Mouse (Mus musculus): ENCODE data around the gene BC107364. TPM values are rescaled to one million over a fixed set of nuclear protein-coding genes. Genes with fewer than 3 reads are reported as not detected.
A peak's percentile ranks its signal among the peaks of the same experiment; 100 is the strongest.
"Not testable (repeated sequence)": the region's sequence is repeated elsewhere in the genome, so short reads cannot be mapped to it uniquely, and the experiment has no call there.

BC107364 gene
- total RNA-seq, 2 experiments from 2014 or later: not detected

GRCm38 (mm10) chr3:96486828-96487559, 34.9 kb upstream of the BC107364 start:
- peak; percentile 65 for ATAC-seq (replicated peaks; ENCODE audit: poor library complexity, severe bottlenecking)

- ATAC-seq (replicated peaks; ENCODE audit: poor library complexity, severe bottlenecking): peak; percentile 49
Observed at GRCm38 (mm10) chr3:96486064-96486827, 34.1 kb upstream of the BC107364 start.

GRCm38 (mm10) chr3:96485361-96485760, 33.3 kb upstream of the BC107364 start:
- no peak for ATAC-seq (replicated peaks; ENCODE audit: poor library complexity, severe bottlenecking)

GRCm38 (mm10) chr3:96484921-96485320, 32.8 kb upstream of the BC107364 start:
- no peak for ATAC-seq (replicated peaks; ENCODE audit: poor library complexity, severe bottlenecking)

- no peak for ATAC-seq (replicated peaks; ENCODE audit: poor library complexity, severe bottlenecking)
Observed at GRCm38 (mm10) chr3:96483946-96484345, 31.8 kb upstream of the BC107364 start.

- ATAC-seq (replicated peaks; ENCODE audit: poor library complexity, severe bottlenecking): not testable (repeated sequence)
Observed at GRCm38 (mm10) chr3:96483044-96483443, 30.9 kb upstream of the BC107364 start.

- ATAC-seq (replicated peaks; ENCODE audit: poor library complexity, severe bottlenecking): no peak
Observed at GRCm38 (mm10) chr3:96482451-96482850, 30.3 kb upstream of the BC107364 start.

- ATAC-seq (replicated peaks; ENCODE audit: poor library complexity, severe bottlenecking): no peak
Observed at GRCm38 (mm10) chr3:96481856-96482255, 29.8 kb upstream of the BC107364 start.

- ATAC-seq (replicated peaks; ENCODE audit: poor library complexity, severe bottlenecking): peak; percentile 43
Observed at GRCm38 (mm10) chr3:96480684-96481270, 28.7 kb upstream of the BC107364 start.

- no peak for ATAC-seq (replicated peaks; ENCODE audit: poor library complexity, severe bottlenecking)
Observed at GRCm38 (mm10) chr3:96479249-96479648, 27.1 kb upstream of the BC107364 start.

- ATAC-seq (replicated peaks; ENCODE audit: poor library complexity, severe bottlenecking): no peak
Observed at GRCm38 (mm10) chr3:96477558-96477957, 25.5 kb upstream of the BC107364 start.

GRCm38 (mm10) chr3:96477084-96477483, 25.0 kb upstream of the BC107364 start:
- ATAC-seq (replicated peaks; ENCODE audit: poor library complexity, severe bottlenecking): no peak

GRCm38 (mm10) chr3:96474909-96475655, 23.0 kb upstream of the BC107364 start:
- ATAC-seq (replicated peaks; ENCODE audit: poor library complexity, severe bottlenecking): peak; percentile 42

GRCm38 (mm10) chr3:96473556-96473955, 21.4 kb upstream of the BC107364 start:
- not testable (repeated sequence) for ATAC-seq (replicated peaks; ENCODE audit: poor library complexity, severe bottlenecking)

- ATAC-seq (replicated peaks; ENCODE audit: poor library complexity, severe bottlenecking): no peak
Observed at GRCm38 (mm10) chr3:96472066-96472465, 20.0 kb upstream of the BC107364 start.

GRCm38 (mm10) chr3:96469626-96470025, 17.5 kb upstream of the BC107364 start:
- no peak for ATAC-seq (replicated peaks; ENCODE audit: poor library complexity, severe bottlenecking)

- ATAC-seq (replicated peaks; ENCODE audit: poor library complexity, severe bottlenecking): not testable (repeated sequence)
Observed at GRCm38 (mm10) chr3:96468335-96468734, 16.2 kb upstream of the BC107364 start.

- no peak for ATAC-seq (replicated peaks; ENCODE audit: poor library complexity, severe bottlenecking)
Observed at GRCm38 (mm10) chr3:96467641-96468040, 15.5 kb upstream of the BC107364 start.

- no peak for ATAC-seq (replicated peaks; ENCODE audit: poor library complexity, severe bottlenecking)
Observed at GRCm38 (mm10) chr3:96463891-96464290, 11.8 kb upstream of the BC107364 start.

GRCm38 (mm10) chr3:96460568-96460870, 8.4 kb upstream of the BC107364 start:
- not testable (repeated sequence) for ATAC-seq (replicated peaks; ENCODE audit: poor library complexity, severe bottlenecking)

Measured in granulocyte monocyte progenitor cell, adult 5-6 weeks (primary cell).